Mouse (Mus musculus) gonadal fat pad, adult 2 months (tissue): ENCODE measurements at regions not wholly inside any gene's neighbourhood (a gene's known extent, or its start where the extent isn't known, plus 50 kb on each side); places are given as distances from the start of the nearest gene placed in this dataset.

Experiments
- DNase-seq: peaks from one replicate; pipeline ENCODE4 v3.0.0-alpha.2; 2012; ENCODE audit warnings: low read depth

- no peak for DNase-seq
Measured at GRCm38 (mm10) chr5:43422815-43423687, 92.3 kb upstream of the C1qtnf7 start.

GRCm38 (mm10) chr5:43424551-43425257 lies 90.6 kb upstream of the C1qtnf7 start:
- no peak for DNase-seq

- DNase-seq = no peak
Measured at GRCm38 (mm10) chr5:43433337-43433736, 82.0 kb upstream of the C1qtnf7 start.

GRCm38 (mm10) chr5:43439191-43439590 lies 76.1 kb upstream of the C1qtnf7 start:
- DNase-seq = no peak

DNA sequence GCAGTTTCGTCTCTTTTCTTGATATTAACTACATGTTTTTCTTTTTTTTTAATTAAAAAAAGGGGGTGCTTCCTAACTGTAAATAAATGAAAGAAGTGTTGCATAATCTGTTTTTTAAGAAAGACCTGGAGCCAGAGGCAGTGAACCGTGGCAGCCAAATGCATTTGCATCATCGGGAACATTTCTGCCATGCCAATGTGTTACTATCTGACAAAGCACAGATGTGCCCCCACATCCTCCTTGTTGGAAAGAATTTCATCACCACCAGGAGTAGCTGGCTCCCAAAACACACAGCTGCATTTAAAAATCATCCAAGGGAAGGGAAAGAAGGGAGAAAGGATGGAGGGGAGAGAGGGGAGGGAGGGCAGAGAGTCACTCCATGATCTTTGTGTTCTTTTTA lies 74.0 kb upstream of the C1qtnf7 start:
- no peak for DNase-seq

GRCm38 (mm10) chr5:43444582-43445214 lies 70.6 kb upstream of the C1qtnf7 start:
- DNase-seq = no peak

- DNase-seq = no peak
Measured at GRCm38 (mm10) chr5:43445620-43446019, 69.7 kb upstream of the C1qtnf7 start.

GRCm38 (mm10) chr5:43446295-43446694 lies 69.0 kb upstream of the C1qtnf7 start:
- DNase-seq = no peak

DNA sequence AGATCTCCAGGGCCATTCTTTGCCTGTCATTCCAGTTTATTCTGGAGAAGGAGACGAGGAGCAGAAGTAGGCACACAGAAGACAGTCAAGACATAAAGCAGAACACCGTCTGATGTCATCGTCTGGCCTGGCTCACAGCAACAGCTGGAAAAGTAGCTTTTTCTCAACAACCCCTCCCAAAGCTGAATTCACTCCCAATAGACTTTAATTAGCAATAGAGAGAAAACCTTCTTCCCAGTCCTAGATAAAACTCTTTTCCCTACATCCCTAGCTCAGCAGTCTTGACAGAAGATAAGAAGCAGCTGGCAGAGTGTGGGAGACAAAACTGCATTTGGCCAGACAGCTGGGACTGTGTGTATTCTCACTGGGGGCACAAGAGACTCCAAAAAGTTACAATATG lies 59.3 kb upstream of the C1qtnf7 start:
- no peak for DNase-seq

GRCm38 (mm10) chr5:43457725-43458124 lies 57.6 kb upstream of the C1qtnf7 start:
- no peak for DNase-seq

DNA sequence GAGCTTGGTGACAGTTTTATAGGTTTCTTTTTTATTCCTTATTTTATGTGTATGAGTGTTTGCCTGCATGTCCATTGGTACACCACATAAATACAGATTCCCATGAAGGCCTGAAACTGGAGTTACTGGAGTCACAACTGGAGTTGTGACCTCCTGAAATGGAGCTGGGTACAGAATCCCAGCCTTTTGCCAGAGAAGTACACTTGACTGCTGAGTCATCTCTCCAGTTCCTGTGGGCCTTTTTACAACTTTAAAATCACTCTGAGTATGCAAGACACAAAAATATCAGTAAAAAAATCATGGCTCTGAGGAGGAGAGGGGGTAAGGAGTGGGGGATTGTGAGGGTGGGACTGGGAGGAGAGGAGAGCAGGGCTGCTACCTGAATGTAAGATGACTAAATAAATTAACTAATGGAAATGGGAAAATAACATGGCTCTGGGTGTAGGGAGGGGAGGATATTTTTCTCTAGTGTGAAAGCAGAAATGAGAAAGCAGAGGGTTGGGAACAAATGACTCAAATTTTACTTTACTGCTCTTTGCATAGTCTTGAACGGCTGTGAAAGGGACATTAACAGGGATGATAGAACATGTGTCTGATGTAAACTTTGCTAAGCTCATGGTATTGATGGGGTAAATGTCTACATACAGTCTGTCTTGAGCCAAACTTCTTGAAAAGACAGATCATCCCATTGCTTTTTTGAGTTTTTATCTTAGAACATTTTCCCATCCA lies 53.2 kb upstream of the C1qtnf7 start:
- DNase-seq = no peak
